Mouse (Mus musculus) neural tube, embryonic 15.5 days (tissue): Measurements from ENCODE around the gene Tmem128. TPM values are rescaled to one million over a fixed set of nuclear protein-coding genes. Genes with fewer than 3 reads are reported as not detected.
A peak's percentile ranks its signal among the peaks of the same experiment; 100 is the strongest.

Experiments
- ATAC-seq: fragments of 200-750 bp; cut with Nextera tagmentation; 2 replicates; pipeline ENCODE4 v1.8.0; 2017; ENCODE audit warnings: mild to moderate bottlenecking, moderate TSS enrichment, moderate library complexity; ENCODE audit not compliant: low FRiP score
- H3K27ac ChIP-seq: fragments of 300-500 bp; sonication (generic); replicated peaks from 2 replicates; pipeline ENCODE4 v1.5.1; 2015; ENCODE audit warnings: mild to moderate bottlenecking, inconsistent platforms
- H3K27me3 ChIP-seq: fragments of 300-500 bp; sonication (generic); replicated peaks from 2 replicates; pipeline ENCODE4 v1.6.1; 2015; ENCODE audit warnings: inconsistent platforms
- H3K36me3 ChIP-seq: fragments of 300-500 bp; sonication (generic); 2 replicates; pipeline ENCODE4 v1.6.1; 2015; ENCODE audit warnings: inconsistent platforms
- H3K4me1 ChIP-seq: fragments of 300-500 bp; sonication (generic); 2 replicates; pipeline ENCODE4 v1.6.1; 2015; ENCODE audit warnings: inconsistent platforms
- H3K4me2 ChIP-seq: fragments of 300-500 bp; sonication (generic); 2 replicates; pipeline ENCODE4 v1.6.1; 2015; ENCODE audit warnings: inconsistent platforms, mild to moderate bottlenecking, moderate library complexity
- H3K4me3 ChIP-seq: fragments of 300-500 bp; sonication (generic); replicated peaks from 2 replicates; pipeline ENCODE4 v1.5.1; 2015; ENCODE audit warnings: mild to moderate bottlenecking, inconsistent platforms
- H3K9ac ChIP-seq: fragments of 300-500 bp; sonication (generic); replicated peaks from 2 replicates; pipeline ENCODE4 v1.6.1; 2015; ENCODE audit warnings: mild to moderate bottlenecking, inconsistent platforms
- H3K9me3 ChIP-seq: fragments of 300-500 bp; sonication (generic); replicated peaks from 2 replicates; pipeline ENCODE4 v1.6.1; 2016; ENCODE audit warnings: inconsistent platforms
- WGBS: fragments of 180-500 bp; shearing (Covaris S2); methylation state at CpG from one replicate; pipeline ENCODE4 v1.1.7; 2015; ENCODE audit warnings: mixed read lengths; 5-methylcytosine and 5-hydroxymethylcytosine counted together
- polyA plus RNA-seq: library from polyadenylated mRNA; unstranded; fragments of >200 nt; fragmentation: Nextera tagmentation; extraction: Ambion mirVana; gene quantifications from 2 replicates; pipeline ENCODE4 v1.2.1, GENCODE M21; 2015

Gene Tmem128
- polyA plus RNA-seq, 1 experiment from 2014 or later = 100 TPM

DNA sequence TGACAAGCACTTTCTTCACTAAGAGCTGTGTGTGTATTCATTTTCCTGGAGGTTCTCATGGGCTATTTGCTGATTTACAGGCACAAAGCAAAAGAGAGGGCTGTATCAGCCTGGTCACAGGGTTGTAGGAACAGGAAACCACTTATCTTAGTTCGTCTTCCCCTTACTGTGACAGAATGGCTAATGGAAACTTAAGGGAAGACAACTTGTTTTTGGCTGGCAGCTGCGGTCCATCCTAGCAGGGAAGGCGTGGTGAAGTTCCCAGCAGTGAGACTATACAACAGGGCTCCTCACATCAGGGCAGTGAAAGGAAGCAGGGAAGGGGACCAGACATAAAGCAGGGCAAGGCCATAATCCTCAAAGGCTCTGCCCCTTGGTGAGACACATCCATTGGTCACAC lies 4.3 kb upstream of the Tmem128 start:
- no peak overlapping the region for H3K9ac ChIP-seq
- WGBS = 78% methylated on average over 3 of the region's 3 CpGs
- H3K4me3 ChIP-seq = no peak overlapping the region
- no peak for ATAC-seq
- H3K9me3 ChIP-seq = no peaks in the 10 kb centered on the region
- no peaks in the 10 kb centered on the region for H3K36me3 ChIP-seq
- H3K27me3 ChIP-seq = no peaks in the 10 kb centered on the region
- peaks cover 5% of the 10 kb centered on the region for H3K4me1 ChIP-seq
- no peak overlapping the region for H3K27ac ChIP-seq
- H3K4me2 ChIP-seq = no peak overlapping the region

- Histone ChIP-seq H3K27me3 (no peaks in the 10 kb centered on the region), H3K36me3 (no peaks in the 10 kb centered on the region), H3K4me1 (peaks cover 13% of the 10 kb centered on the region), H3K27ac (no peak overlapping the region), H3K9me3 (no peaks in the 10 kb centered on the region), H3K9ac (no peak overlapping the region), H3K4me3 (no peak overlapping the region), H3K4me2 (no peak overlapping the region)
- ATAC-seq = no peak
- WGBS = 85% methylated on average over 1 of the region's 1 CpGs
Observed at GRCm38 (mm10) chr5:38256551-38256950, 3.4 kb upstream of the Tmem128 start.

GRCm38 (mm10) chr5:38258034-38258772 lies 1.8 kb upstream of the Tmem128 start:
- H3K36me3 ChIP-seq = peaks cover 9% of the 10 kb centered on the region
- H3K27me3 ChIP-seq = no peaks in the 10 kb centered on the region

GRCm38 (mm10) chr5:38258773-38259146 lies 1.2 kb upstream of the Tmem128 start:
- ATAC-seq = no peak
- Histone ChIP-seq H3K9ac (no peak overlapping the region), H3K4me2 (no peak overlapping the region), H3K36me3 (peaks cover 15% of the 10 kb centered on the region), H3K27ac (no peak overlapping the region), H3K9me3 (no peaks in the 10 kb centered on the region), H3K4me1 (peaks cover 13% of the 10 kb centered on the region), H3K4me3 (no peak overlapping the region), H3K27me3 (no peaks in the 10 kb centered on the region)
- 77% methylated on average over 5 of the region's 5 CpGs for WGBS

More at GRCm38 (mm10) chr5:38258034-38258772, 1.8 kb upstream of the Tmem128 start:
- Histone ChIP-seq H3K4me2 (no peak overlapping the region), H3K4me3 (no peak overlapping the region), H3K9ac (no peak overlapping the region), H3K4me1 (peaks cover 13% of the 10 kb centered on the region), H3K9me3 (no peaks in the 10 kb centered on the region), H3K27ac (no peak overlapping the region)
- WGBS = 83% methylated on average over 8 of the region's 8 CpGs
- ATAC-seq = no peak

DNA sequence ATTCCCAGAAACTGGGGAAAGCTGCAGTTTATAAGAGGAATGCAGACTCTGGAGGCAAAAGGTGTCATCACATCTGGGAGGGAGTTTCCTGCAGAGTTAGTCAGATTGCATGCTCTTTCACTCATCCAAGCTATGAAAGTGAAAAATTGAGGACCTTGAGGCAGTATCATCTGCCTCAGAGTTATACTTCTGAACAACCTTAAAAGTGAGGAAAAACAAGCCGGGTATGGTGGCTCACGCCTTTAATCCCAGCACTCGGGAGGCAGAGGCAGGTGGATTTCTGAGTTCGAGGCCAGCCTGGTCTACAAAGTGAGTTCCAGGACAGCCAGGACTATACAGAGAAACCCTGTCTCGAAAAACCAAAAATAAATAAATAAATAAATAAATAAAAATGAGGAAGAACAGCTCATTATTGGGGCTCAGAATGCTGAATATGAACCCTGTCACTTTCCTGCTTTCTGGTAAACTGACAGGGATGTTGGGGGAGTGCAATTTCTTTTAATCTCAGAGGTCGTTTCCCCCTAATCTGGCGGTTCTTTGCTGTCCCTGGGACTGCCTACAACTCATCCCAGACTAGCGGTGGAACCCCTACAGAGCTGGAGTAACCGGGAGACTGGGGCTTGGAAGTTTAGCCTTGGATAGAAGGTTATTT lies 404 bp upstream of the Tmem128 start:
- peaks cover 23% of the 10 kb centered on the region for H3K36me3 ChIP-seq
- H3K27ac ChIP-seq = peak overlapping the region; percentile 78
- peak; percentile 6; the same call in 1 of the 2 replicates for ATAC-seq
- H3K4me1 ChIP-seq = peaks cover 13% of the 10 kb centered on the region
- H3K9me3 ChIP-seq = no peaks in the 10 kb centered on the region
- peak overlapping the region; percentile 62 for H3K9ac ChIP-seq
- H3K4me2 ChIP-seq = peak overlapping the region; percentile 85
- WGBS = 40% methylated on average over 9 of the region's 9 CpGs
- H3K4me3 ChIP-seq = peak overlapping the region; percentile 84
- H3K27me3 ChIP-seq = no peaks in the 10 kb centered on the region

DNA sequence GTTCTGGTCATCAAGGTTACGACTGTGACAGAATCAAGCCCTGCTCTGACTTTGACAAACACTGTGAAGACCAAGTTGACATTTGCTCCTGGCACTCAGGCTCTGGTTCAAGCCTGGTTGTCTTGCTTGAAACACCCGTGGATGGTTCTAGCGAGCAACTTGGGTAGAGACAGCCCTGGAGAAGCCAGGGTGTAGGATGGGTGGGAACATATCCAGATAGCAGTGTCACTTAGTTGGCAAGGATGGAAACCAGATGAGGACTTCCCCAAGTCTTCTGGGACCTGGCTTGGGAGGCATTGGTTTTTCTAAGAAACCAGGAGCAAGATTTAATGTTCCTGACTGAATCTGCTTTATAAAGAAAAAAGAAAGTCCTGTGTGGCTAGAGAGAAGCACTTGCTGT lies 11.0 kb downstream of the Tmem128 start:
- Histone ChIP-seq H3K9ac (no peak overlapping the region), H3K4me2 (no peak overlapping the region), H3K4me1 (peaks cover 3% of the 10 kb centered on the region; the same call in 1 of the 2 replicates), H3K4me3 (no peak overlapping the region), H3K27me3 (peaks cover 25% of the 10 kb centered on the region), H3K27ac (no peak overlapping the region), H3K9me3 (no peaks in the 10 kb centered on the region), H3K36me3 (peaks cover 41% of the 10 kb centered on the region)
- WGBS = 92% methylated on average over 3 of the region's 3 CpGs
- ATAC-seq = no peak

DNA sequence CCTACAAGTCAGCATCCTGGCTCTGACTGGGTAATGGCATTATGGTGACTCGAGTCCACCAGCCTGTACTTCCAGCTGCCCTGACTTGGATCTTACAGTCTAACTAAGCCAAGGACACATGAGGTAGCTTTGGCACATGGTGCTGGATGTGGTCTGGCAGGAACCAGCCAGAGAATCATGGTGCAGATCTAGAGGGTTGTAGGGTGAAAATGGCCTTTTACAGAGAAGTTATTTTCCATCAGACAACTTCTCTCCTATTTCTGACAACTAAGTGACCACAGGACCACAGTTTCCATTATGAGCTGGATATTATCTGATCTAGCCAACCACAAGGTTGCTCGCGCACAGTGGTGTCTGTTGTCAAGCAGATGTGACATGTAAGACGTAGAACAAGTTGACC lies 13.8 kb downstream of the Tmem128 start:
- Histone ChIP-seq H3K4me3 (no peak overlapping the region), H3K4me1 (peaks cover 22% of the 10 kb centered on the region), H3K27ac (no peak overlapping the region), H3K36me3 (peaks cover 18% of the 10 kb centered on the region), H3K9ac (no peak overlapping the region), H3K27me3 (peaks cover 53% of the 10 kb centered on the region), H3K9me3 (no peaks in the 10 kb centered on the region), H3K4me2 (no peak overlapping the region)
- 90% methylated on average over 4 of the region's 4 CpGs for WGBS
- no peak for ATAC-seq

- Histone ChIP-seq H3K27ac (no peak within 1 kb of the TSS), H3K27me3 (peaks cover 72% of the 10 kb centered on the region), H3K4me3 (peak within 1 kb of the TSS; percentile 39), H3K4me2 (peak within 1 kb of the TSS; percentile 66), H3K36me3 (peaks cover 10% of the 10 kb centered on the region; the same call in 1 of the 2 replicates), H3K9me3 (no peaks in the 10 kb centered on the region), H3K4me1 (peaks cover 22% of the 10 kb centered on the region), H3K9ac (no peak within 1 kb of the TSS)
- no peak for ATAC-seq
- WGBS = 5% methylated on average over 4 of the region's 4 CpGs
Observed at GRCm38 (mm10) chr5:38275771-38276170, 15.8 kb downstream of the Tmem128 start, which contains the start of gene Otop1. Gene Otop1 (plus strand): TSS chr5:38275972.

DNA sequence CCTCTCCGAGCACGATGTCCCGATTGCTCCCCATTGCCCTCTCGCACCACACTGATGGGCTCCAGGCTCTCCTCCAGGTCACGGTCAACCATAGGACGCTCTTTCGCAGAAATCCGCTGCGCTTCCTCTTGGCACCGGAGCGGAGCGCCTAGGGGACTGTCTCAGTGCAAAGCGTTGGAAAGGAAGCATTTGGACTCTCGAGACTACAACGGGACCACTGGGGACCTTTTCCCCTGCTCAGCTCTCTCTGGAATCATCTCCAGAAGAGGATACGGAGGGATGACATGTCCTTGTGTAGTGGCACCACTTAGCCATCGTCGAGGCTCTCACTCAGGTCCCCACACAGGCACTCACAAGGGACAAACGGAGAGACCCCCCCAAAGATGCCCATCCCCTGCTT lies 16.5 kb downstream of the Tmem128 start:
- H3K4me2 ChIP-seq = peak overlapping the region; percentile 66
- H3K4me1 ChIP-seq = peaks cover 22% of the 10 kb centered on the region
- peaks cover 3% of the 10 kb centered on the region; the same call in 1 of the 2 replicates for H3K36me3 ChIP-seq
- peak overlapping the region; percentile 39 for H3K4me3 ChIP-seq
- H3K27me3 ChIP-seq = peaks cover 74% of the 10 kb centered on the region
- H3K9me3 ChIP-seq = no peaks in the 10 kb centered on the region
- H3K9ac ChIP-seq = no peak overlapping the region
- under 1% methylated on average over 19 of the region's 19 CpGs for WGBS
- H3K27ac ChIP-seq = no peak overlapping the region
- no peak for ATAC-seq

- Histone ChIP-seq H3K4me2 (peak overlapping the region; percentile 66), H3K9me3 (no peaks in the 10 kb centered on the region), H3K9ac (peak overlapping the region; percentile 24; the same call in 1 of the 2 replicates), H3K27me3 (peaks cover 74% of the 10 kb centered on the region), H3K4me3 (peak overlapping the region; percentile 39), H3K27ac (no peak overlapping the region), H3K36me3 (no peaks in the 10 kb centered on the region), H3K4me1 (peaks cover 22% of the 10 kb centered on the region)
- 0 out of 2 replicates have a peak, but pooled peaks have one; percentile 39 for ATAC-seq
- WGBS = under 1% methylated on average over 65 of the region's 65 CpGs
Observed at GRCm38 (mm10) chr5:38277098-38277866, 17.3 kb downstream of the Tmem128 start.

GRCm38 (mm10) chr5:38277936-38278600 lies 18.1 kb downstream of the Tmem128 start:
- no peak for ATAC-seq
- peak overlapping the region; percentile 39 for H3K4me3 ChIP-seq
- no peaks in the 10 kb centered on the region for H3K9me3 ChIP-seq
- H3K9ac ChIP-seq = 0 out of 2 replicates have a peak overlapping the region, but pooled peaks have one; percentile 24
- peaks cover 22% of the 10 kb centered on the region for H3K4me1 ChIP-seq
- H3K27ac ChIP-seq = no peak overlapping the region
- no peaks in the 10 kb centered on the region for H3K36me3 ChIP-seq
- peaks cover 74% of the 10 kb centered on the region for H3K27me3 ChIP-seq
- H3K4me2 ChIP-seq = peak overlapping the region; percentile 66
- 18% methylated on average over 12 of the region's 12 CpGs for WGBS
